Mouse (Mus musculus): Measurements from ENCODE around the gene Rala.

- TF ChIP-seq POLR2A (IDR thresholded peaks at IDR 0.05; ENCODE audit: low read depth, low read length): no peak
- no peak for TF ChIP-seq CTCF (conservative IDR thresholded peaks at IDR 0.05 in 1 of 2, IDR thresholded peaks at IDR 0.05 in 1 of 2; ENCODE audit: low read depth in 2 of 2, low read length in 2 of 2)
- no peak for TF ChIP-seq ZKSCAN1 (IDR thresholded peaks at IDR 0.05; ENCODE audit: borderline replicate concordance, low read depth, low read length)
- TF ChIP-seq RAD21 (IDR thresholded peaks at IDR 0.05; ENCODE audit: low read depth, low read length): no peak
- no peak for TF ChIP-seq KAT2A (IDR thresholded peaks at IDR 0.05; ENCODE audit: insufficient replicate concordance, low read length)
- no peak for TF ChIP-seq USF1 (IDR thresholded peaks at IDR 0.05; ENCODE audit: low read depth, low read length)
- TF ChIP-seq ETS1 (conservative IDR thresholded peaks at IDR 0.05; ENCODE audit: low read depth, low read length): no peak; the same call in 1 of the 2 replicates
- no peak for TF ChIP-seq NELFE (IDR thresholded peaks at IDR 0.05; ENCODE audit: low read depth, low read length)
These were observed 33.1 kb upstream of the Rala start for GRCm38 (mm10) chr13:17976854-17977739.

All from CH12.LX (cell line).